Mouse (Mus musculus) CD4-positive helper T cell, adult 2 months (primary cell): ENCODE results near the gene Lrrtm3.

Experiments
- DNase-seq: peaks from one replicate; pipeline ENCODE4 v3.0.0-alpha.2; 2012; ENCODE audit warnings: low read depth, missing footprints, low spot score

Gene Lrrtm3

DNA sequence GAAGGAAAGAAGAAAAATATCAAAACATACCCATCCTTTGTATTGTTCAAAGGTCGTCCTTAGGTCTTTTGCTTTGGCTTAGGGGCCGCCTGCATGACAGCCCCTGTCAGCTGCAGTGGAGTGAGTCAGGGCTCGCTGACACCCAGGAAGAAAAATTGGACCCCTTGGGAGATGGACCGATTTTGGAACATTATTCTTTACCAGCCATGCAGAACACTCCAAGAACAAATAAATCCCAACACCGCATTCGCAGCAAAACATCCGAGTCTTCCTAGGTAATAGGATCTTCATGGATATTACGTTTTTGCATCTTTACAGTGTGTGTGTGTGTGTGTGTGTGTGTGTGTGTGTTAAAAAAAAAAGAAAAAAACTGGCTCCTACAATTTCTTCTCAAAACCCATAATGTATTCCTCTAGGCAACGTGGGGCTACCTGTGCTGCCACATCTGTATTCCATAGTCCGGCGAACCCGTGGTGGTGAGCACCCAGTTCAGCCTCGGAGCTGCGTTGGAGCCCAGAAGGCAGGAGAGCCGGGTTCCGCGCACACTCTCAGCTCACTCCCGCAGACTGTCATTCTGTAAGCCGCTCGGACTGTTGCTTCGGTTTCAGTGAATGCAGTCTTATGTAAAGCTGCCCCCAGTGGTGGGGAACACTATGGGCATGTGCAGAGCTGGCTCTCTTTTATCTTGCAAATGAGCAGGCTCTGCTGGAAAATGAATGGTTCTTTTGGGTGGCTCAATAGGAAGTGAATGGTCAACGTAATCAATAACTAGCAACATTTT, at the start of gene Lrrtm3:
Lrrtm3 (minus strand) TSS at position 598 of the 781 bp plus-strand sequence.
- no peak for DNase-seq

DNA sequence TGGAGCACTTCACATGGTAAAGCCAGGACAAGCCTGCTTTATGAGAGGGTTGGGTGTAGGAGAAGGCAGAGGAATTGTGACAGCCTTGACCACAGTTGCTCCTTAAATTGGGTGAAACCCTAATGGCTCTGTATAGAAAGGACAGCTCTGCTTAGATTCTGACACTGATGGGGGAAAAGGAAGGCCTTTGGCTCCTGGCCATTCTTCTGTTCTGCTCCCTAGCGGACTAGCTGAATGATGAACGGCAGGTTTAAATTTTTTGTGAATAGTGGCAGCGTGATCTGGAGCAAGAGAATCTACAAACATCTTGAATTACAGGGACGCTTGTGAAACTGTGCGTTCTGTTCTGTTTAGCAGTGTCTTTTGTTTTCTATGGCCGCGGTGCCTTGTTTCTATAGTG, 45.4 kb upstream of the Lrrtm3 start:
- DNase-seq, result no peak

DNA sequence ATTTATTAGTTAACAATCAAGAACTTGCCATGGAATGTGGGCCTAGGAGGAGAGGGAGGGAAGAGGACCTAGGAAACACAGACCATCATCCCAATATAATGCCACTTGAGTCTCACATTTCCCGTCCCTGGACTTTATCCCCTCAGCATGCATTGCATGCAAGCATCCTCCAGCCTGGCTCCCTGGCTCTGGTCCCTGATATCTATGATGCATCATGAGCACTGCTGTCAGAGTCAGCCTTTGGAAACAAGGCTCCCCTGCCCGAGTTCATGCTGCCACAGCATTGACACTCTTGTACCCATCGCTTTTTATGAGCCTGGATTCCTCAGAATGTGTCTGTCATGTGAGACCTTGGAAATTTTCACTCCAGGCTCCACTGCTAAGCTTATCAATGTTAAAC, 43.4 kb upstream of the Lrrtm3 start:
- no peak for DNase-seq

- DNase-seq, result no peak
Observed at GRCm38 (mm10) chr10:64130397-64131150, 40.5 kb upstream of the Lrrtm3 start.

GRCm38 (mm10) chr10:64118833-64119232, 28.8 kb upstream of the Lrrtm3 start:
- DNase-seq, result no peak

- no peak for DNase-seq
Observed at GRCm38 (mm10) chr10:64115246-64115645, 25.2 kb upstream of the Lrrtm3 start.

GRCm38 (mm10) chr10:64096532-64096931, 6.5 kb upstream of the Lrrtm3 start:
- no peak for DNase-seq

- DNase-seq, result no peak
Observed at GRCm38 (mm10) chr10:64088774-64089460, 1.2 kb downstream of the Lrrtm3 start.

DNA sequence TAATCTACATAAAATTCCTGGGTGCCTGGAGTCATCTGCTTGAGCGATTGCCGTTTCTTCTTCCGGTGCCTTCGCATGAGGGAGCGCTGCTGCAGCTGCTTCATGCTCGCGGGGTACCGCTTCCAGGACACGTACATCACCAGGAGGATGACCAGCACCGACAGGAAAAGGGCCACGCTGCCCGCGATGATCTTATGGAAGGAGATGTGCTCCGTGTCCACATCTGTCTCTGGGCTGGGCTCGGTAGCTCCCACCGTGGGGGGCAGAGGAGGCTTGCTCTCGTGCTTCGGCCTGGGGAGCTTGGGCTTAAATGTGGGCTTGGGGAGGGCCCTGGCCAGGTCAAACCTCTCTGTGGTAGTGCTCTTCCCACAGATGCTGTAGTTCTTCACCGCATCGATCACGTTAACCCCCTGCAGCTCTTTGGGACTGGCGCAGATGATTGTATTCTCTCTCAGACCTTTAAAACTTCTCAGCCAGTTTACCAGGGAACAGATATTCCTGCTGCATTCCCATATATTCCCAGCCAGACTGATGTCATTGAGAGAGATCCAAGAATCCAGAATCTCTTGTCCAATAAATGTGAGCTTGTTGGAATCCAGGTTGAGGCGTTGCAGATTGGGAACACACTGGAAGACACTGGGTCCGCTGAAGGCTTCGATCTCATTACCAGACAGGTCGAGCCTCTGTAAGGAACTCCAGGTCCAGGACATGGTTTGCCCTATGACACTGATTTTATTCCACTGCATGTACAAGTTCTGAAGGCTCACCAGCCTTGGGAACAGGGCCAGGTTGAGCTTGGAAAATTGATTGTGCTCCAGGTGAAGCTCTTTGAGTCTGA, 1.9 kb downstream of the Lrrtm3 start:
- DNase-seq, result no peak

GRCm38 (mm10) chr10:64087521-64087920, 2.6 kb downstream of the Lrrtm3 start:
- DNase-seq, result no peak

- no peak for DNase-seq
Observed at GRCm38 (mm10) chr10:64086567-64087391, 3.3 kb downstream of the Lrrtm3 start.

- DNase-seq, result no peak
Observed at GRCm38 (mm10) chr10:64086183-64086566, 3.9 kb downstream of the Lrrtm3 start.

DNA sequence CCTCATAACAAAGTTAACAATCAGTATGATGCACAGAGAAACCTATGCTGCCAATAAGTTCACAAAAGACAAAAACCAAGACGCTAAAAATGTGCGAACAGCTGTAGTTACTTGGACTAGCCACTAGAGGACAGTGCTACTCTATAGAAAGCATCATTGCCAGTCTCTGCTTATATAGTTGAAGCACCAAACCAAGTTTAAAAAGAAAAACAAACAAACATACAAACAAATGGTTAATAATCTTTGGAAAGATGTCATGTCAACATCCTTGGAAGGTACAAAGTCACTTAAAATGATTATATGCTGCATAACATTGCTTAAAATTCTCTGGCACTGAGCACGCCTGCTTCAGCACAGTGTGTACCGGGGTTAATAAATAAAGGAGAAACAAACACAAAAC, 5.6 kb downstream of the Lrrtm3 start:
- no peak for DNase-seq

DNA sequence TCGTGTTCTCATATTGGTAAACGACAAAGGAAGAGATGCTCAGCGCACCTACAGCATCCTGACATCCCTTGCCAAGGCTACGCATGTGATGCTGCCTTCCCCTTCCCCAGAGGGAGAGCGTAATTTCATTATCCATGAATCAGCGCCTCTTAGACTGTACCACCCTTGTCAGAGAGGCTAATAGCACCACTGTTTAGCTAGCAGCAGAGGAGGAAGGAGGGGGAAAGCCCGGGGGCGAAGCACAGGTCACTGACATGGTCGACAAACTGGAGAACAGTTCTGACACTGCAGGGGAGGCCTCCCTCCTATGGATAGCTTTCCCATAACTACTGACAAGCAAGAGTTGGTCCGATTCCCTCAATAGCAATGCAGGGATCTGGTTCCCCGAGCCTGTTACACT, 6.3 kb downstream of the Lrrtm3 start:
- DNase-seq, result no peak

DNA sequence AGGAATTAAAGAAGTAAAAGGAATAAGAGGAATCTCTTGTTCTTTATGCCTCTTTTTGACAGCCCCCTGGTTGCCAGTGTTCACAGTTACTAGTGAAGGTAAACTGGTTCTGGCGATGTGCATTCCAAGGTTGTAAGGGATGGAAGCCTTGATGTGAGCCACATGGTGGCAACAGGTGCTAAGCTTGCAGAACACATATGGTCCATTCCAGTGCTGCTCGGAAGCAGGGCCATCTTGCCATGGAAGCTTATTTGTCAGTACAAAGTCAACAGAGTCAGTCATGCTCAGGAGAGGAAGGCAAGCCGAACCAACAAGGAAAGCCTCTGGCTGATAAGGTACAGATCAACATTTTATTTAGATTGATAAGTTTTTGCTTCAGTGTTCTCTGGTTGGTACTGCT, 7.7 kb downstream of the Lrrtm3 start:
- DNase-seq, result no peak

DNA sequence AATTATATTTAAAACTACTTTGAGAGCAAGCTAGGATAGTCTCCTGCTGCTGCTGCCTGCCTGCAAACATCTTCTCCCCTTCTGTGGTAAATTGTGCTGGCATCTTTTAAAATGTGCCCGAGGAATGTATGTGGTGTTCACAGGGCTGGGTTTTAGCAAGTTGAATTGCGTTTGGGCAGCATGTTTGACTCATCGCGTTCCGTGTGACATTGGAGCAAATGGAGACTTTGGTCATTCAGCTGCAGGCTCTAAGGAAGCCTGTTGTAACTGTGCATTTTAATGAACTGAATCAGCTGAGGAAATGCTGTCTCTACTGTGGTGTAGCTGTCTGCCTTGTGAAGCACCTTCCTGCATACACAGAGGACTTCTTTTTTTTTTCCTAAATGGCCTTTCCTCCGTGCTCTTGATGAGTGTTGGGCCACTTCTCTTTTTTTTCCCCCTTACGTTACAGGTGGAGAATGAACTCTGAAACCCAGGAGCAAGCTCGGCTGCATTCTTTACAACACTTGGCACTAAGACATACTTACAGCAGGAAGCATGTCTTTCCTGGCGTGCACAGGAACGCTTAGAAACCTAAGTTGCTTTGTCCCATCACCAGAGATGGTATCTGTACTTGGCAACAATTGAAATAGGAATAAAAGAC, 13.5 kb downstream of the Lrrtm3 start:
- no peak for DNase-seq

- DNase-seq, result no peak
Observed at GRCm38 (mm10) chr10:64075944-64076343, 14.1 kb downstream of the Lrrtm3 start.

GRCm38 (mm10) chr10:64063704-64064103, 26.4 kb downstream of the Lrrtm3 start:
- no peak for DNase-seq

GRCm38 (mm10) chr10:64049946-64050345, 40.1 kb downstream of the Lrrtm3 start:
- DNase-seq, result no peak

GRCm38 (mm10) chr10:64049151-64049550, 40.9 kb downstream of the Lrrtm3 start:
- no peak for DNase-seq
